Mouse (Mus musculus) CH12.LX (cell line): ENCODE data around the gene Cend1. TPM values are rescaled to one million over a fixed set of nuclear protein-coding genes. Genes with fewer than 3 reads are reported as not detected.
A peak's percentile ranks its signal among the peaks of the same experiment; 100 is the strongest.

Experiments
- DNase-seq: peaks from one replicate; pipeline ENCODE4 v3.0.0-alpha.2; 2013; ENCODE audit errors: extremely low read depth
- H3K27ac ChIP-seq: 2 replicates; pipeline ENCODE4 v1.5.1; 2012; ENCODE audit warnings: low read depth, mild to moderate bottlenecking, control low read depth, moderate library complexity; ENCODE audit not compliant: insufficient read depth
- H3K27me3 ChIP-seq: replicated peaks from 2 replicates; pipeline ENCODE3; 2012; ENCODE audit warnings: inconsistent platforms
- H3K36me3 ChIP-seq, 2 experiments: replicated peaks in 1 of 2; 2 replicates each; pipeline versions ENCODE3 to v1.6.1; 2012; ENCODE audit warnings: inconsistent platforms in 1 of 2, low read length in 1 of 2, mild to moderate bottlenecking in 1 of 2, mixed read lengths in 1 of 2, moderate library complexity in 1 of 2; ENCODE audit not compliant: control insufficient read depth in 1 of 2, insufficient read depth in 1 of 2
- H3K4me1 ChIP-seq, 2 experiments: 2 replicates each; pipeline ENCODE4 v1.6.1; 2012; ENCODE audit warnings: inconsistent platforms in 1 of 2, moderate library complexity in 1 of 2; ENCODE audit not compliant: insufficient read depth in 2 of 2, control insufficient read depth in 1 of 2
- H3K4me2 ChIP-seq: 2 replicates; pipeline ENCODE4 v1.6.1; 2012; ENCODE audit warnings: low read depth, mild to moderate bottlenecking, control low read depth; ENCODE audit not compliant: poor library complexity, insufficient read depth, severe bottlenecking
- H3K4me3 ChIP-seq, 3 experiments: fragments of 150-350 bp in 1 of 3; sonication (generic) in 1 of 3; replicated peaks in 1 of 3; 2 replicates each; pipeline versions ENCODE3 to v1.5.1; 2011 to 2012; ENCODE audit warnings: low read depth in 2 of 3, low read length in 2 of 3, mild to moderate bottlenecking in 2 of 3, moderate library complexity in 2 of 3, control low read depth in 1 of 3, improper control_type of control experiment in 1 of 3, inconsistent platforms in 1 of 3, mixed read lengths in 1 of 3; ENCODE audit not compliant: poor library complexity in 1 of 3
- H3K79me2 ChIP-seq: replicated peaks from 2 replicates; pipeline ENCODE4 v1.6.1; 2012; ENCODE audit warnings: mild to moderate bottlenecking, moderate library complexity; ENCODE audit not compliant: control insufficient read depth, poor library complexity, insufficient read depth, severe bottlenecking; ENCODE audit errors: extremely low read depth
- H3K9ac ChIP-seq: 2 replicates; pipeline ENCODE4 v1.6.1; 2012; ENCODE audit warnings: low read depth, mild to moderate bottlenecking, control low read depth, moderate library complexity; ENCODE audit not compliant: insufficient read depth
- H3K9me3 ChIP-seq: replicated peaks from 2 replicates; pipeline ENCODE3; 2012; ENCODE audit warnings: low read length, inconsistent platforms, mixed read lengths
- CHD1 ChIP-seq: IDR thresholded peaks from 2 replicates; pipeline ENCODE4 v1.6.1; 2012; ENCODE audit warnings: low read depth, low read length, improper control_type of control experiment, inconsistent platforms
- CTCF ChIP-seq, 2 experiments: IDR thresholded peaks in 1 of 2; conservative IDR thresholded peaks in 1 of 2; 2 replicates each; pipeline ENCODE4 v1.5.1; 2011 to 2012; ENCODE audit warnings: low read depth in 2 of 2, low read length in 2 of 2, improper control_type of control experiment in 1 of 2, inconsistent platforms in 1 of 2, mild to moderate bottlenecking in 1 of 2, moderate library complexity in 1 of 2
- ELF1 ChIP-seq: IDR thresholded peaks from 2 replicates; pipeline ENCODE4 v1.6.1; 2014; ENCODE audit warnings: low read depth, mild to moderate bottlenecking, inconsistent platforms, low read length, improper control_type of control experiment
- EP300 ChIP-seq: IDR thresholded peaks from 2 replicates; pipeline ENCODE4 v1.6.1; 2011; ENCODE audit warnings: low read length, improper control_type of control experiment
- ETS1 ChIP-seq: conservative IDR thresholded peaks from 2 replicates; pipeline ENCODE4 v1.6.1; 2012; ENCODE audit warnings: low read depth, mild to moderate bottlenecking, inconsistent platforms, low read length, improper control_type of control experiment, moderate library complexity
- IRF4 ChIP-seq: IDR thresholded peaks from 2 replicates; pipeline ENCODE4 v1.6.1; 2014; ENCODE audit warnings: low read depth, mild to moderate bottlenecking, inconsistent platforms, low read length, improper control_type of control experiment
- JUN ChIP-seq: IDR thresholded peaks from 2 replicates; pipeline ENCODE4 v1.6.1; 2011; ENCODE audit warnings: low read depth, mild to moderate bottlenecking, low read length, improper control_type of control experiment, moderate library complexity; ENCODE audit not compliant: insufficient read depth
- MAX ChIP-seq: IDR thresholded peaks from 2 replicates; pipeline ENCODE4 v1.6.1; 2011; ENCODE audit warnings: low read length, improper control_type of control experiment
- MAZ ChIP-seq: IDR thresholded peaks from 2 replicates; pipeline ENCODE4 v1.6.1; 2012; ENCODE audit warnings: low read depth, mild to moderate bottlenecking, inconsistent platforms, low read length, improper control_type of control experiment, moderate library complexity
- MXI1 ChIP-seq: IDR thresholded peaks from 2 replicates; pipeline ENCODE4 v1.6.1; 2011; ENCODE audit warnings: mild to moderate bottlenecking, low read depth, low read length, improper control_type of control experiment
- NRF1 ChIP-seq: IDR thresholded peaks from 2 replicates; pipeline ENCODE4 v1.6.1; 2014; ENCODE audit warnings: low read depth, mild to moderate bottlenecking, inconsistent platforms, low read length, improper control_type of control experiment, moderate library complexity
- POLR2A ChIP-seq: IDR thresholded peaks from 2 replicates; pipeline ENCODE4 v1.6.1; 2011; ENCODE audit warnings: low read depth, mild to moderate bottlenecking, improper control_type of control experiment, low read length
- RAD21 ChIP-seq: IDR thresholded peaks from 2 replicates; pipeline ENCODE4 v1.6.1; 2011; ENCODE audit warnings: low read depth, mild to moderate bottlenecking, low read length, improper control_type of control experiment, moderate library complexity
- SIN3A ChIP-seq: IDR thresholded peaks from 2 replicates; pipeline ENCODE4 v1.6.1; 2012; ENCODE audit warnings: low read length, improper control_type of control experiment, inconsistent platforms
- TBP ChIP-seq: conservative IDR thresholded peaks from 2 replicates; pipeline ENCODE4 v1.6.1; 2011; ENCODE audit warnings: low read depth, low read length, improper control_type of control experiment
- TCF12 ChIP-seq: IDR thresholded peaks from 2 replicates; pipeline ENCODE4 v1.6.1; 2014; ENCODE audit warnings: low read depth, mild to moderate bottlenecking, inconsistent platforms, low read length, improper control_type of control experiment
- USF1 ChIP-seq: IDR thresholded peaks from 2 replicates; pipeline ENCODE4 v1.6.1; 2014; ENCODE audit warnings: low read depth, mild to moderate bottlenecking, inconsistent platforms, low read length, improper control_type of control experiment
- ZKSCAN1 ChIP-seq: IDR thresholded peaks from 2 replicates; pipeline ENCODE4 v1.6.1; 2012; ENCODE audit warnings: low read depth, inconsistent platforms, low read length, improper control_type of control experiment, borderline replicate concordance
- ZNF384 ChIP-seq: IDR thresholded peaks from 2 replicates; pipeline ENCODE4 v1.6.1; 2012; ENCODE audit warnings: low read depth, low read length, improper control_type of control experiment, inconsistent platforms
- dilution Hi-C: fragments of 300-500 bp; cut with MboI; formaldehyde crosslinking; loops from 2 replicates; pipeline ENCODE4 v1.14.3; 2020; ENCODE audit warnings: low sequenced_read_pairs; ENCODE audit not compliant: extremely low pct_unique_long_range_greater_than_20kb, extremely low pct_ligation_motif_present
- in situ Hi-C: fragments of 300-500 bp; cut with MboI; formaldehyde crosslinking; loops from 3 replicates; pipeline ENCODE4 v1.14.3; 2019; ENCODE audit warnings: low sequenced_read_pairs, low pct_ligation_motif_present, low pct_unique_long_range_greater_than_20kb, mixed read lengths
- polyA plus RNA-seq: library from polyadenylated mRNA; unstranded; fragments of >175 nt; gene quantifications from 2 replicates; pipeline ENCODE4 v1.2.1, GENCODE M21; 2012; ENCODE audit warnings: low read depth; ENCODE audit not compliant: insufficient read length
- total RNA-seq, 2 experiments: library from RNA; depleted of rRNA; stranded (reverse); fragments of 300-350 nt in 1 of 2; fragments of >200 nt in 1 of 2; gene quantifications; 2 replicates each; pipeline ENCODE4 v1.2.3; 2012 to 2014

Gene Cend1
- total and polyA plus RNA-seq, 3 experiments, result not detected

GRCm38 (mm10) chr7:141469352-141469751, 40.1 kb upstream of the Cend1 start:
- Histone ChIP-seq H3K9ac (peak overlapping the region; percentile 62), H3K79me2 (peaks cover 17% of the 10 kb centered on the region), H3K36me3 (peaks cover 27 to 46% of the 10 kb centered on the region in 2 experiments), H3K27me3 (no peaks in the 10 kb centered on the region), H3K27ac (peak overlapping the region; percentile 48; the same call in 1 of the 2 replicates), H3K4me1 (peaks cover 29 to 55% of the 10 kb centered on the region in 2 experiments), H3K4me3 (peak overlapping the region in 1 of 3 experiments; percentile 79), H3K9me3 (no peaks in the 10 kb centered on the region), H3K4me2 (peak overlapping the region; percentile 97; the same call in 1 of the 2 replicates)
- TF ChIP-seq CTCF (conservative IDR thresholded peaks at IDR 0.05 in 1 of 2, IDR thresholded peaks at IDR 0.05 in 1 of 2; ENCODE audit: low read depth in 2 of 2, low read length in 2 of 2) (no peak), ZKSCAN1 (no peak), MAX (no peak), IRF4 (no peak), CHD1 (no peak), ETS1 (no peak), POLR2A (no peak), ZNF384 (no peak), ELF1 (no peak), EP300 (no peak), MXI1 (no peak), JUN (no peak), TBP (no peak), TCF12 (no peak)
- dilution Hi-C loops (no loop called here), in situ Hi-C loops (no loop called here)
- DNase-seq, result no peak

GRCm38 (mm10) chr7:141468522-141469211, 39.4 kb upstream of the Cend1 start:
- dilution Hi-C loops (no loop called here), in situ Hi-C loops (no loop called here)
- Histone ChIP-seq H3K27ac (peak overlapping the region; percentile 48), H3K4me2 (peak overlapping the region; percentile 97), H3K36me3 (peaks cover 27 to 45% of the 10 kb centered on the region in 2 experiments), H3K9me3 (no peaks in the 10 kb centered on the region), H3K4me1 (peaks cover 28 to 56% of the 10 kb centered on the region in 2 experiments), H3K4me3 (peak overlapping the region; percentile 29 to 79 (median 67)), H3K27me3 (no peaks in the 10 kb centered on the region), H3K9ac (peak overlapping the region; percentile 62), H3K79me2 (peaks cover 10% of the 10 kb centered on the region)
- peak; percentile 90 for DNase-seq
- TF ChIP-seq IRF4 (0 out of 2 replicates have a peak, but pooled peaks have one; percentile 28), MAZ (peak; percentile 39; the same call in 1 of the 2 replicates), CTCF (conservative IDR thresholded peaks at IDR 0.05 in 1 of 2, IDR thresholded peaks at IDR 0.05 in 1 of 2; ENCODE audit: low read depth in 2 of 2, low read length in 2 of 2) (peak in 1 of 2 experiments; percentile 68; a peak in 2 of 4 replicates), POLR2A (peak; percentile 49), USF1 (no peak), MXI1 (peak; percentile 67; the same call in 1 of the 2 replicates), RAD21 (peak; percentile 11; the same call in 1 of the 2 replicates), TBP (0 out of 2 replicates have a peak, but pooled peaks have one; percentile 17), ZNF384 (no peak), NRF1 (0 out of 2 replicates have a peak, but pooled peaks have one; percentile 10), TCF12 (no peak), SIN3A (peak; percentile 87)
